10 mouse cellular contexts compared by ENCODE assay signal in the genomic region with DNA sequence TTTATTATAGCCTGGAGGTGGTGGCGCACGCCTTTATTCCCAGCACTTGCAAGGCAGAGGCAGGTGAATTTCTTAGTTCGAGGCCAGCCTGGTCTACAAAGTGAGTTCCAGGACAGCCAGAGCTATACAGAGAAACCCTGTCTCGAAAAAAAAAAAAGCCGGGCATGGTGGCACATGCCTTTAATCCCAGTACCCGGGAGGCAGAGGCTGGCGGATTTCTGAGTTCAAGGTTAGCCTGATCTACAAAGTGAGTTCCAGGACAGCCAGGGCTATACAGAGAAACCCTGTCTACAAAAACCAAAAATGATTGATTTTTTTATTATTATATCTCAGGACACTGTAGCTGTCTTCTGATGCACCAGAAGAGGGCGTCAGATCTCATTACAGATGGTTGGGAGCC. TPM values are rescaled to one million over a fixed set of nuclear protein-coding genes. Genes with fewer than 3 reads are reported as not detected.
DNase-seq lines count a peak whose midpoint lies in the region; ATAC-seq and TF ChIP-seq lines count a peak whose summit lies in the region.
"Not testable (repeated sequence)": the region's sequence is repeated elsewhere in the genome, so short reads cannot be mapped to it uniquely, and the experiment has no call there.
"Had no signal": no experiment of that assay in that cellular context is flagged by ENCODE, and none has a peak within 500 bp of the region (broad histone marks: within the 10 kb centered on the region; RNA-seq: fewer than 3 reads in every experiment).

No protein-coding gene starts in this region.

- H3K27ac ChIP-seq in intestine, postnatal 0 days (ENCODE audit: low read depth, low read length); left cerebral cortex, adult 2 months; liver, postnatal 0 days (ENCODE audit: low read depth); midbrain, embryonic 11.5 days (ENCODE audit: low read depth, low read length): not testable (repeated sequence)

- not testable (repeated sequence) for H3K4me3 ChIP-seq in intestine, postnatal 0 days (ENCODE audit: low read depth, low read length); left cerebral cortex, adult 2 months; liver, postnatal 0 days (ENCODE audit: low read depth, low read length); midbrain, embryonic 11.5 days (ENCODE audit: low read depth, low read length)

- peak; percentile 30 for TF ChIP-seq CTCF in intestine, postnatal 0 days (IDR thresholded peaks at IDR 0.05; ENCODE audit: low read depth)
- TF ChIP-seq CTCF in left cerebral cortex, adult 2 months (IDR thresholded peaks at IDR 0.05) = peak; percentile 26
- peak; percentile 14; the same call in 1 of the 2 replicates for TF ChIP-seq CTCF in liver, postnatal 0 days (IDR thresholded peaks at IDR 0.05; ENCODE audit: low read depth)

- intact Hi-C loops in left cerebral cortex, adult 2 months (cut with DNase I) = not testable (repeated sequence)

- peak; percentile 57 for DNase-seq in heart, adult 11 months
- DNase-seq in left cerebral cortex, adult 2 months (ENCODE audit: extremely low spot score in 1 of 2, low spot score in 2 of 2); liver, postnatal 0 days: not testable (repeated sequence)
- peak; percentile 75 for DNase-seq in midbrain, embryonic 11.5 days (ENCODE audit: low spot score, missing footprints)

- H3K9me3 ChIP-seq in intestine, postnatal 0 days (ENCODE audit: control insufficient read depth); liver, postnatal 0 days (ENCODE audit: low read length); midbrain, embryonic 11.5 days (ENCODE audit: control insufficient read depth, low read length): not testable (repeated sequence)

- not testable (repeated sequence) for TF ChIP-seq EP300 in liver, postnatal 0 days (IDR thresholded peaks at IDR 0.05; ENCODE audit: low read depth)

- H3K27me3 ChIP-seq in intestine, postnatal 0 days (replicated peaks; ENCODE audit: control insufficient read depth, insufficient read depth, low read length); liver, postnatal 0 days (ENCODE audit: insufficient read depth, low read length); midbrain, embryonic 11.5 days (ENCODE audit: control insufficient read depth, insufficient read depth, low read length): not testable (repeated sequence)

- not testable (repeated sequence) for ATAC-seq in intestine, postnatal 0 days; liver, postnatal 0 days; midbrain, embryonic 11.5 days (ENCODE audit: low FRiP score)

- H3K4me1 ChIP-seq in intestine, postnatal 0 days (replicated peaks; ENCODE audit: control insufficient read depth, insufficient read depth, low read length); liver, postnatal 0 days (ENCODE audit: insufficient read depth); midbrain, embryonic 11.5 days (ENCODE audit: control insufficient read depth, insufficient read depth, low read length): not testable (repeated sequence)

- H3K36me3 ChIP-seq in intestine, postnatal 0 days (ENCODE audit: control insufficient read depth, insufficient read depth) = peaks cover 30% of the 10 kb centered on the region
- peaks cover 32% of the 10 kb centered on the region for H3K36me3 ChIP-seq in liver, postnatal 0 days (replicated peaks; ENCODE audit: insufficient read depth, low read length)
- peaks cover 10% of the 10 kb centered on the region for H3K36me3 ChIP-seq in midbrain, embryonic 11.5 days (ENCODE audit: control insufficient read depth, insufficient read depth, low read length)

- not testable (repeated sequence) for H3K4me2 ChIP-seq in intestine, postnatal 0 days (replicated peaks; ENCODE audit: low read depth); liver, postnatal 0 days (ENCODE audit: low read depth, low read length); midbrain, embryonic 11.5 days

- H3K9ac ChIP-seq in intestine, postnatal 0 days (ENCODE audit: low read depth, low read length); liver, postnatal 0 days (replicated peaks); midbrain, embryonic 11.5 days (ENCODE audit: low read length): not testable (repeated sequence)

- 89% methylated on average over 8 of the region's 8 CpGs for WGBS in intestine, postnatal 0 days
- 86% methylated on average over 8 of the region's 8 CpGs for WGBS in liver, postnatal 0 days (ENCODE audit: insufficient replicate concordance)
- 90% methylated on average over 8 of the region's 8 CpGs for WGBS in midbrain, embryonic 11.5 days

RNA-seq across cellular contexts. Expression of a gene that starts 14.4 kb away (rescaled TPM):
- 168 and 172 TPM in 2 replicates for polyA plus RNA-seq in intestine, postnatal 0 days (2015; fragmentation: Nextera tagmentation; extraction: Ambion mirVana)
- 100 to 1,000 TPM; 121 to 128 TPM for total RNA-seq in left cerebral cortex, adult 2 months (2021)
- 169 and 174 TPM in 2 replicates for polyA plus RNA-seq in liver, postnatal 0 days (2015; fragmentation: Nextera tagmentation; extraction: Ambion mirVana)
- polyA plus RNA-seq in midbrain, embryonic 11.5 days (2014; fragmentation: Nextera tagmentation; extraction: Ambion mirVana) = 757 and 781 TPM in 2 replicates

RNA-seq across cellular contexts. Expression of a gene that starts 14.9 kb away (rescaled TPM):
- polyA plus RNA-seq in intestine, postnatal 0 days (2015; fragmentation: Nextera tagmentation; extraction: Ambion mirVana) = 654 and 678 TPM in 2 replicates
- 100 to 1,000 TPM; 483 to 488 TPM for total RNA-seq in left cerebral cortex, adult 2 months (2021)
- polyA plus RNA-seq in liver, postnatal 0 days (2015; fragmentation: Nextera tagmentation; extraction: Ambion mirVana) = 546 and 587 TPM in 2 replicates
- polyA plus RNA-seq in midbrain, embryonic 11.5 days (2014; fragmentation: Nextera tagmentation; extraction: Ambion mirVana) = 1,654 and 1,893 TPM in 2 replicates

RNA-seq across cellular contexts. Expression of a gene that starts 39.1 kb away (rescaled TPM):
- 8.4 and 10.1 TPM in 2 replicates for polyA plus RNA-seq in intestine, postnatal 0 days (2015; fragmentation: Nextera tagmentation; extraction: Ambion mirVana)
- 100 to 1,000 TPM in 1 of 2 experiments, 10 to 100 TPM in 1; 94.9 to 102 TPM for total RNA-seq in left cerebral cortex, adult 2 months (2021)
- polyA plus RNA-seq in liver, postnatal 0 days (2015; fragmentation: Nextera tagmentation; extraction: Ambion mirVana) = 15.3 and 17.7 TPM in 2 replicates
- polyA plus RNA-seq in midbrain, embryonic 11.5 days (2014; fragmentation: Nextera tagmentation; extraction: Ambion mirVana) = 52.0 and 53.4 TPM in 2 replicates
- polyA plus RNA-seq: erythroblast, embryonic 14.5 days had no signal

RNA-seq across cellular contexts. Expression of a gene that starts 52.1 kb away (rescaled TPM):
- polyA plus RNA-seq in intestine, postnatal 0 days (2015; fragmentation: Nextera tagmentation; extraction: Ambion mirVana) = 0.99 and 1.1 TPM in 2 replicates
- total RNA-seq in left cerebral cortex, adult 2 months (2021) = 1 to 10 TPM; 1.5 to 1.7 TPM
- 0.15 and 0.16 TPM in 2 replicates for polyA plus RNA-seq in liver, postnatal 0 days (2015; fragmentation: Nextera tagmentation; extraction: Ambion mirVana)
- 4.3 and 5.3 TPM in 2 replicates for polyA plus RNA-seq in midbrain, embryonic 11.5 days (2014; fragmentation: Nextera tagmentation; extraction: Ambion mirVana)
- total RNA-seq: adrenal gland, adult 8-10 months; adrenal gland, postnatal 25 days; gastrocnemius, adult 18-20 months; granulocyte monocyte progenitor cell, adult 5-6 weeks had no signal
- polyA plus RNA-seq: erythroblast, embryonic 14.5 days had no signal
